Mouse (Mus musculus) testis, adult 2 months (tissue): ENCODE data around the gene Endod1.

ENCODE experiments used
- CTCF ChIP-seq: fragments of 200-500 bp; IDR thresholded peaks from 2 replicates; pipeline ENCODE4 v1.5.1; 2012; ENCODE audit warnings: low read depth, mild to moderate bottlenecking, inconsistent platforms, low read length, moderate library complexity; ENCODE audit not compliant: control insufficient read depth, insufficient read depth, insufficient replicate concordance
- POLR2A ChIP-seq: fragments of 200-500 bp; IDR thresholded peaks from 2 replicates; pipeline ENCODE4 v1.6.1; 2012; ENCODE audit warnings: low read depth, mild to moderate bottlenecking, inconsistent platforms, low read length, moderate library complexity; ENCODE audit not compliant: control insufficient read depth

- no peak for TF ChIP-seq CTCF
- no peak for TF ChIP-seq POLR2A
Measured at GRCm38 (mm10) chr9:14391841-14392318, 10.6 kb upstream of the Endod1 start.
